Mouse (Mus musculus): Measurements from ENCODE around the gene Srrm2.
"Not testable (repeated sequence)": the region's sequence is repeated elsewhere in the genome, so short reads cannot be mapped to it uniquely, and the experiment has no call there.

- TF ChIP-seq CTCF, EP300 (IDR thresholded peaks at IDR 0.05; ENCODE audit: low read depth): not testable (repeated sequence)
Observed at GRCm38 (mm10) chr17:23772219-23772556, 18.1 kb upstream of the Srrm2 start.

Data from heart, postnatal 0 days (tissue).